Mouse (Mus musculus) limb, embryonic 14.5 days (tissue): ENCODE measurements around the gene Zwilch. TPM values are rescaled to one million over a fixed set of nuclear protein-coding genes. Genes with fewer than 3 reads are reported as not detected.

Source experiments
- ATAC-seq: fragments of 200-750 bp; cut with Nextera tagmentation; 2 replicates; pipeline ENCODE4 v1.8.0; 2017; ENCODE audit warnings: low read depth, moderate number of reproducible peaks, moderate TSS enrichment; ENCODE audit not compliant: low FRiP score
- DNase-seq: peaks from one replicate; pipeline ENCODE4 v3.0.0-alpha.2; 2015; ENCODE audit warnings: low spot score
- H3K27ac ChIP-seq: fragments of 300-500 bp; sonication (generic); replicated peaks from 2 replicates; pipeline ENCODE4 v1.5.1; 2014; ENCODE audit warnings: low read depth, mild to moderate bottlenecking, low read length, moderate library complexity, mixed read lengths
- H3K27me3 ChIP-seq: fragments of 300-500 bp; sonication (generic); 2 replicates; pipeline ENCODE4 v1.6.1; 2014; ENCODE audit warnings: low read length, mixed read lengths; ENCODE audit not compliant: control insufficient read depth, insufficient read depth
- H3K36me3 ChIP-seq: fragments of 300-500 bp; sonication (generic); 2 replicates; pipeline ENCODE4 v1.6.1; 2014; ENCODE audit warnings: mild to moderate bottlenecking, low read length, moderate library complexity, mixed read lengths; ENCODE audit not compliant: control insufficient read depth, insufficient read depth
- H3K4me1 ChIP-seq: fragments of 300-500 bp; sonication (generic); 2 replicates; pipeline ENCODE4 v1.6.1; 2014; ENCODE audit warnings: antibody characterized with exemption, low read length, mixed read lengths; ENCODE audit not compliant: control insufficient read depth, insufficient read depth
- H3K4me2 ChIP-seq: fragments of 300-500 bp; sonication (generic); replicated peaks from 2 replicates; pipeline ENCODE4 v1.6.1; 2014; ENCODE audit warnings: low read depth, mild to moderate bottlenecking, low read length, moderate library complexity; ENCODE audit not compliant: severe bottlenecking
- H3K4me3 ChIP-seq: fragments of 300-500 bp; sonication (generic); replicated peaks from 2 replicates; pipeline ENCODE4 v1.5.1; 2014; ENCODE audit warnings: low read length
- H3K9ac ChIP-seq: fragments of 300-500 bp; sonication (generic); 2 replicates; pipeline ENCODE4 v1.6.1; 2014; ENCODE audit warnings: mild to moderate bottlenecking, low read depth, low read length, moderate library complexity; ENCODE audit not compliant: severe bottlenecking
- H3K9me3 ChIP-seq: fragments of 300-500 bp; sonication (generic); 2 replicates; pipeline ENCODE4 v1.6.1; 2016; ENCODE audit warnings: low read length; ENCODE audit not compliant: control insufficient read depth
- POLR2A ChIP-seq: fragments of 200-500 bp; IDR thresholded peaks from 2 replicates; pipeline ENCODE4 v1.8.0; 2012; ENCODE audit warnings: inconsistent platforms, mild to moderate bottlenecking, moderate library complexity, borderline replicate concordance; ENCODE audit not compliant: insufficient read depth, insufficient read length; ENCODE audit errors: extremely low read depth
- WGBS: fragments of 180-500 bp; shearing (Covaris S2); extraction: QIAGEN DNeasy Blood & Tissue Kit; methylation state at CpG from one replicate; pipeline ENCODE4 v1.1.7; 2014; 5-methylcytosine and 5-hydroxymethylcytosine counted together
- polyA plus RNA-seq, 2 experiments: library from polyadenylated mRNA; depleted of rRNA in 1 of 2; stranded (reverse) in 1 of 2; unstranded in 1 of 2; fragments of >200 nt; fragmentation: Nextera tagmentation in 1 of 2; extraction: Ambion mirVana in 1 of 2; gene quantifications; 2 replicates each; pipeline versions ENCODE4 v1.2.1 to v1.2.3; 2012 to 2014

Zwilch gene
- polyA plus RNA-seq, 2 experiments: 16.4 to 53.4 TPM

GRCm38 (mm10) chr9:64089004-64089403 lies 83.9 kb downstream of the Zwilch start:
- Histone ChIP-seq H3K4me1 (peaks cover 30% of the 10 kb centered on the region), H3K4me3 (no peak overlapping the region), H3K9ac (no peak overlapping the region), H3K27ac (no peak overlapping the region), H3K4me2 (no peak overlapping the region), H3K9me3 (no peaks in the 10 kb centered on the region), H3K36me3 (no peaks in the 10 kb centered on the region), H3K27me3 (no peaks in the 10 kb centered on the region)
- WGBS: 71% methylated on average over 12 of the region's 12 CpGs
- TF ChIP-seq POLR2A: no peak
- DNase-seq: no peak
- ATAC-seq: no peak

- Histone ChIP-seq H3K9me3 (no peaks in the 10 kb centered on the region), H3K4me2 (no peak overlapping the region), H3K4me1 (peaks cover 35% of the 10 kb centered on the region), H3K27ac (no peak overlapping the region), H3K36me3 (no peaks in the 10 kb centered on the region), H3K27me3 (no peaks in the 10 kb centered on the region), H3K9ac (no peak overlapping the region), H3K4me3 (no peak overlapping the region)
- ATAC-seq (no peak), DNase-seq (no peak)
- 89% methylated on average over 7 of the region's 7 CpGs for WGBS
- TF ChIP-seq POLR2A: no peak
Observed at GRCm38 (mm10) chr9:64088346-64088745, 84.6 kb downstream of the Zwilch start.

DNA sequence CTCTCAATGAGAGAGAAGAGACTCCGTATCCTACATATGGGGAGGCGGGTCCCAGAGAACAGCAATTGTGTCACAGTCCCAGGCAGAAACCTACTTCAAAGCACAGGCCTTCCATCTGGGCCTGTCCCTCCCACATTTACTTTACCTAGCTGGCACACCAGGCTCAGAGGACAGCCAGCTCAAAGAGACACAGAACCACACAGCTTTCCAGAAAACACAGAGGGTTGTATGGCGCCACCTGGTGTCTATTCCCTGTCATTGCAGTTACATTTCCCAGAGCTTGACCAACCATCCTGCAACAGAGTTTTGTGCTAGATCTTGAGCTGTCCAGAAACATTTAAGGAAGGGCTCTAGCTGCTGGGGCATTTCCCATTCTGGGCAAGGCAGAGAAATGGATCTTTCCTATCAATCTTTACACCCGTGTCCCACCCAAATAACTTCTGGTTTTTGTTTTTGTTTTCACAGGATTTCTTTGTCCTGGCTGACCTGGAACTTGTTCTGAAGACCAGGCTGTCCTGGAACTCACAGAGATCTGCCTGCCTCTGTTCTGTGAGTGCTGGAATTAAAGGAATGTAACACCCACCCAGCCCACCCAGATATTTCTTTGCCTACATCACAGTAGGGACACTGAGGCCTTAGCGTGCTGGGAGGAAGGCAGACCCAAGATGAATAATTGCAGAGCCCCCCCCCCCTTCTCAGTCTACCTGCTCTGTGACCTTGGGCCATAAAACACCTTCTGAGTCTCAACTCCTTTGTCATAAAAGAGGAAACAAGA lies 85.3 kb downstream of the Zwilch start:
- no peaks in the 10 kb centered on the region for H3K36me3 ChIP-seq
- H3K4me3 ChIP-seq: no peak overlapping the region
- WGBS: 31% methylated on average over 5 of the region's 5 CpGs
- H3K9me3 ChIP-seq: no peaks in the 10 kb centered on the region
- H3K9ac ChIP-seq: no peak overlapping the region
- H3K27ac ChIP-seq: no peak overlapping the region
- peaks cover 35% of the 10 kb centered on the region for H3K4me1 ChIP-seq
- no peak overlapping the region for H3K4me2 ChIP-seq
- DNase-seq: peak; percentile 86
- TF ChIP-seq POLR2A: no peak
- 0 out of 2 replicates have a peak, but pooled peaks have one; percentile 35 for ATAC-seq
- H3K27me3 ChIP-seq: no peaks in the 10 kb centered on the region

Other genes starting within 250 kb of the Zwilch start
- gene Smad6, start 151.0 kb downstream of the Zwilch start, polyA plus RNA-seq (2012; rRNA removed): 23.5 and 43.1 TPM in 2 replicates
- 12.0 and 14.7 TPM in 2 replicates for gene Smad6, start 151.0 kb downstream of the Zwilch start, polyA plus RNA-seq (2014; fragmentation: Nextera tagmentation; extraction: Ambion mirVana)
- 0.06 and 0.51 TPM in 2 replicates for gene Lctl, start 56.0 kb downstream of the Zwilch start, polyA plus RNA-seq (2012; rRNA removed)
- not detected in 2 replicates for gene Lctl, start 56.0 kb downstream of the Zwilch start, polyA plus RNA-seq (2014; fragmentation: Nextera tagmentation; extraction: Ambion mirVana)
- 1,022 and 1,322 TPM in 2 replicates for gene Rpl4, start 271 bp upstream of the Zwilch start, polyA plus RNA-seq (2012; rRNA removed)
- 1,375 and 1,385 TPM in 2 replicates for gene Rpl4, start 271 bp upstream of the Zwilch start, polyA plus RNA-seq (2014; fragmentation: Nextera tagmentation; extraction: Ambion mirVana)
- 10.5 and 16.8 TPM in 2 replicates for gene Snapc5, start 6.2 kb upstream of the Zwilch start, polyA plus RNA-seq (2012; rRNA removed)
- 19.1 and 22.6 TPM in 2 replicates for gene Snapc5, start 6.2 kb upstream of the Zwilch start, polyA plus RNA-seq (2014; fragmentation: Nextera tagmentation; extraction: Ambion mirVana)
- gene Uchl4, start 62.1 kb upstream of the Zwilch start, polyA plus RNA-seq (2012; rRNA removed): 0.05 TPM in 1 of 2 replicates, not detected in the other
- gene Uchl4, start 62.1 kb upstream of the Zwilch start, polyA plus RNA-seq (2014; fragmentation: Nextera tagmentation; extraction: Ambion mirVana): 1.5 and 3.4 TPM in 2 replicates
- 51.3 and 58.6 TPM in 2 replicates for gene Map2k1, start 80.5 kb upstream of the Zwilch start, polyA plus RNA-seq (2012; rRNA removed)
- 81.3 and 82.2 TPM in 2 replicates for gene Map2k1, start 80.5 kb upstream of the Zwilch start, polyA plus RNA-seq (2014; fragmentation: Nextera tagmentation; extraction: Ambion mirVana)
- 92.7 and 124 TPM in 2 replicates for gene Tipin, start 108.5 kb upstream of the Zwilch start, polyA plus RNA-seq (2012; rRNA removed)
- gene Tipin, start 108.5 kb upstream of the Zwilch start, polyA plus RNA-seq (2014; fragmentation: Nextera tagmentation; extraction: Ambion mirVana): 199 TPM in 2 replicates
- gene Dis3l, start 168.2 kb upstream of the Zwilch start, polyA plus RNA-seq (2012; rRNA removed): 15.8 and 19.1 TPM in 2 replicates
- gene Dis3l, start 168.2 kb upstream of the Zwilch start, polyA plus RNA-seq (2014; fragmentation: Nextera tagmentation; extraction: Ambion mirVana): 19.9 and 20.9 TPM in 2 replicates
- 0.80 and 0.91 TPM in 2 replicates for gene Megf11, start 212.5 kb upstream of the Zwilch start, polyA plus RNA-seq (2012; rRNA removed)
- 1.0 and 1.1 TPM in 2 replicates for gene Megf11, start 212.5 kb upstream of the Zwilch start, polyA plus RNA-seq (2014; fragmentation: Nextera tagmentation; extraction: Ambion mirVana)